Mouse (Mus musculus) E14TG2a.4 (cell line): Measurements from ENCODE around the gene Olfr1053.
"Not testable (repeated sequence)": the region's sequence is repeated elsewhere in the genome, so short reads cannot be mapped to it uniquely, and the experiment has no call there.

Experiments used
- H3K27me3 ChIP-seq: 2 replicates; pipeline ENCODE4 v1.6.1; 2014; ENCODE audit warnings: low read length, control low read depth; ENCODE audit not compliant: insufficient read depth
- H3K36me3 ChIP-seq: 2 replicates; pipeline ENCODE4 v1.6.1; 2014; ENCODE audit warnings: low read length, control low read depth; ENCODE audit not compliant: insufficient read depth
- H3K4me1 ChIP-seq: replicated peaks from 2 replicates; pipeline ENCODE4 v1.6.1; 2014; ENCODE audit warnings: low read depth, low read length, control low read depth
- H3K4me3 ChIP-seq: replicated peaks from 2 replicates; pipeline ENCODE4 v1.5.1; 2014; ENCODE audit warnings: mild to moderate bottlenecking, low read length
- H3K9me3 ChIP-seq: 2 replicates; pipeline ENCODE4 v1.6.1; 2014; ENCODE audit warnings: low read length, control low read depth
- CTCF ChIP-seq: conservative IDR thresholded peaks from 2 replicates; pipeline ENCODE4 v1.5.1; 2014; ENCODE audit warnings: low read length
- NANOG ChIP-seq: IDR thresholded peaks from 2 replicates; pipeline ENCODE4 v1.6.1; 2014; ENCODE audit warnings: borderline replicate concordance, low read length, mixed read lengths
- POU5F1 ChIP-seq: IDR thresholded peaks from 2 replicates; pipeline ENCODE4 v1.6.1; 2014; ENCODE audit warnings: low read length, borderline replicate concordance

Gene Olfr1053

GRCm38 (mm10) chr2:86315184-86315583 is at the start of gene Olfr1053:
Olfr1053 (minus strand) TSS chr2:86315284.
- H3K36me3 ChIP-seq = no peaks in the 10 kb centered on the region
- no peaks in the 10 kb centered on the region for H3K27me3 ChIP-seq
- no peaks in the 10 kb centered on the region for H3K9me3 ChIP-seq
- no peak within 1 kb of the TSS for H3K4me3 ChIP-seq
- TF ChIP-seq CTCF (no peak), NANOG (no peak), POU5F1 (no peak)
- no peaks in the 10 kb centered on the region for H3K4me1 ChIP-seq

GRCm38 (mm10) chr2:86362369-86362768 is 47.3 kb upstream of the Olfr1053 start, which contains the start of gene Olfr1056:
Olfr1056 (minus strand) TSS chr2:86362469.
- Histone ChIP-seq H3K4me1 (no peaks in the 10 kb centered on the region), H3K27me3 (no peaks in the 10 kb centered on the region), H3K4me3 (no peak within 1 kb of the TSS), H3K36me3 (no peaks in the 10 kb centered on the region), H3K9me3 (peaks cover 10% of the 10 kb centered on the region; the same call in 1 of the 2 replicates)
- no peak for TF ChIP-seq CTCF
- TF ChIP-seq NANOG = no peak
- TF ChIP-seq POU5F1 = no peak

GRCm38 (mm10) chr2:86351751-86352150 is 36.7 kb upstream of the Olfr1053 start:
- peaks cover 25% of the 10 kb centered on the region for H3K9me3 ChIP-seq
- not testable (repeated sequence) for H3K4me1 ChIP-seq, H3K27me3 ChIP-seq, H3K36me3 ChIP-seq, H3K4me3 ChIP-seq

GRCm38 (mm10) chr2:86350184-86350583 is 35.1 kb upstream of the Olfr1053 start, which contains the start of gene Olfr1055:
Olfr1055 (minus strand) TSS chr2:86350284.
- H3K4me1 ChIP-seq = no peaks in the 10 kb centered on the region
- H3K27me3 ChIP-seq = no peaks in the 10 kb centered on the region
- H3K4me3 ChIP-seq = no peak within 1 kb of the TSS
- TF ChIP-seq CTCF = no peak
- no peak for TF ChIP-seq NANOG
- no peak for TF ChIP-seq POU5F1
- no peaks in the 10 kb centered on the region for H3K36me3 ChIP-seq
- H3K9me3 ChIP-seq = peaks cover 27% of the 10 kb centered on the region

- no peak for TF ChIP-seq CTCF
- no peak for TF ChIP-seq POU5F1
- TF ChIP-seq NANOG = no peak
- Histone ChIP-seq H3K4me3 (no peak within 1 kb of the TSS), H3K4me1 (no peaks in the 10 kb centered on the region), H3K9me3 (peaks cover 12% of the 10 kb centered on the region; the same call in 1 of the 2 replicates), H3K27me3 (no peaks in the 10 kb centered on the region), H3K36me3 (no peaks in the 10 kb centered on the region)
Measured at GRCm38 (mm10) chr2:86335333-86335732, 20.2 kb upstream of the Olfr1053 start, which contains the start of gene Olfr1054. Olfr1054 (minus strand) TSS chr2:86335433.

GRCm38 (mm10) chr2:86292155-86292554 is 22.9 kb downstream of the Olfr1053 start, which contains the start of gene Olfr1052:
Olfr1052 (plus strand) TSS chr2:86292455.
- H3K36me3 ChIP-seq = no peaks in the 10 kb centered on the region
- TF ChIP-seq NANOG (no peak), CTCF (no peak), POU5F1 (no peak)
- H3K27me3 ChIP-seq = no peaks in the 10 kb centered on the region

GRCm38 (mm10) chr2:86278988-86279387 is 36.1 kb downstream of the Olfr1053 start, which contains the start of gene Olfr1051:
Olfr1051 (minus strand) TSS chr2:86279088.
- not testable (repeated sequence) for H3K36me3 ChIP-seq, H3K4me3 ChIP-seq, H3K4me1 ChIP-seq, H3K9me3 ChIP-seq, H3K27me3 ChIP-seq

More at GRCm38 (mm10) chr2:86292155-86292554, 22.9 kb downstream of the Olfr1053 start, which contains the start of gene Olfr1052:
- H3K9me3 ChIP-seq = 0 out of 2 replicates have a peak, but pooled peaks cover 7% of the 10 kb centered on the region
- H3K4me3 ChIP-seq = no peak within 1 kb of the TSS
- no peaks in the 10 kb centered on the region for H3K4me1 ChIP-seq
